Mouse (Mus musculus) liver, embryonic 14.5 days (tissue): ENCODE measurements around the gene Rsph14.

Experiments used
- CTCF ChIP-seq: IDR thresholded peaks from 2 replicates; pipeline ENCODE4 v1.5.1; 2016; ENCODE audit warnings: antibody characterized with exemption, low read depth, control low read depth
- EP300 ChIP-seq: IDR thresholded peaks from 2 replicates; pipeline ENCODE4 v1.6.1; 2016; ENCODE audit warnings: antibody characterized with exemption, low read depth

DNA sequence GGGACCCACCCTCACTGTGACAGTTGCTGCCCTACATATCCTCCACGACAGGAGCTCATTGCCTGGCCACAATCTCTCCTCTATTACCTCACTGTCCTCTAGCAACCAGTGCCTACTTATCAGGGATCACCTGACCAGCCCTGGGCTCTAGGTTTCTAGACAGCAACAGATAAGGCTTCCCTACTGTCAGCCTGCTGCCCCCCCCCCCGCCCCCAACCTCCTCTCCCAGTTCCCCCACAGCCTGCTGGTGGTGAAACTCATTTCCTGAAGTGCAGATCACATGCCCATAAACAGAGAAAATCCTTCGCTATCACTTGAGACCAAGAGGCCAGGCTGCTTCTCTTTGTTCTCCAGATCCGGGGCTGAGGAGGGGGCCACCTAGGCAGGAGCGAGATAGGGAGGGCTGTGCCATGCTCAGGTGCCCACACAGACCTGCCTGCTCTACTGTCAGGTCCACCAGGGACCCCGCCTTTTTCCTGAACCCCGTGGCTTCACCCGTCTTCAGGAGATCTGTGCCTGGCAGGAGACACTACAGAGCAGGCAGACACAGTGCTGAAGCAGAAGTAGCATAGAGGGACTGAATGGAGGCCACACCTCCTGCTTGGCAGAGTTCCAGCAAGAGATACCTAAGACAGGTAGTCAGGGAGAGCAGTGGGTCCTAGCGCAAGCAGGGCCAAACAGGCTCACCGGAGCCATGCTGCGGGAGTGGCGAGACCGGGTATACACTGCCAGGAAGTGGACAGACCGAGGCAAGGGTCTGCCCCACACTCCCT, 44.5 kb downstream of the Rsph14 start:
- TF ChIP-seq EP300 (no peak), CTCF (no peak)
